Mouse (Mus musculus) midbrain, embryonic 14.5 days (tissue): Measurements from ENCODE around the gene Glis1. TPM values are rescaled to one million over a fixed set of nuclear protein-coding genes. Genes with fewer than 3 reads are reported as not detected.

ENCODE experiments used
- ATAC-seq: fragments of 200-750 bp; cut with Nextera tagmentation; 2 replicates; pipeline ENCODE4 v1.8.0; 2017; ENCODE audit warnings: moderate number of reproducible peaks, moderate library complexity; ENCODE audit not compliant: low FRiP score, low TSS enrichment
- DNase-seq: peaks from one replicate; pipeline ENCODE4 v3.0.0-alpha.2; 2015
- H3K27ac ChIP-seq: fragments of 300-500 bp; sonication (generic); replicated peaks from 2 replicates; pipeline ENCODE4 v1.5.1; 2014; ENCODE audit warnings: mild to moderate bottlenecking, low read depth, low read length, moderate library complexity
- H3K27me3 ChIP-seq: fragments of 300-500 bp; sonication (generic); 2 replicates; pipeline ENCODE4 v1.6.1; 2014; ENCODE audit warnings: low read length, control low read depth, mixed read lengths; ENCODE audit not compliant: control insufficient read depth, insufficient read depth
- H3K36me3 ChIP-seq: fragments of 300-500 bp; sonication (generic); 2 replicates; pipeline ENCODE4 v1.6.1; 2014; ENCODE audit warnings: low read length, control low read depth; ENCODE audit not compliant: control insufficient read depth, insufficient read depth
- H3K4me1 ChIP-seq: fragments of 300-500 bp; sonication (generic); 2 replicates; pipeline ENCODE4 v1.6.1; 2014; ENCODE audit warnings: mild to moderate bottlenecking, antibody characterized with exemption, low read length, control low read depth; ENCODE audit not compliant: control insufficient read depth, insufficient read depth
- H3K4me2 ChIP-seq: fragments of 300-500 bp; sonication (generic); 2 replicates; pipeline ENCODE4 v1.6.1; 2014; ENCODE audit warnings: mild to moderate bottlenecking, low read length, moderate library complexity
- H3K4me3 ChIP-seq: fragments of 300-500 bp; sonication (generic); replicated peaks from 2 replicates; pipeline ENCODE4 v1.5.1; 2014; ENCODE audit warnings: low read depth, low read length
- H3K9ac ChIP-seq: fragments of 300-500 bp; sonication (generic); replicated peaks from 2 replicates; pipeline ENCODE4 v1.6.1; 2014; ENCODE audit warnings: mild to moderate bottlenecking, low read length, moderate library complexity
- H3K9me3 ChIP-seq: fragments of 300-500 bp; sonication (generic); 2 replicates; pipeline ENCODE4 v1.6.1; 2016; ENCODE audit warnings: low read length, control low read depth, mixed read lengths; ENCODE audit not compliant: control insufficient read depth
- WGBS: fragments of 180-500 bp; shearing (Covaris S2); extraction: QIAGEN DNeasy Blood & Tissue Kit; methylation state at CpG from one replicate; pipeline ENCODE4 v1.1.7; 2014; 5-methylcytosine and 5-hydroxymethylcytosine counted together
- polyA plus RNA-seq: library from polyadenylated mRNA; unstranded; fragments of >200 nt; fragmentation: Nextera tagmentation; extraction: Ambion mirVana; gene quantifications from 2 replicates; pipeline ENCODE4 v1.2.1, GENCODE M21; 2014

Glis1 gene
- polyA plus RNA-seq, 1 experiment from 2014 or later, result 1.6 TPM

DNA sequence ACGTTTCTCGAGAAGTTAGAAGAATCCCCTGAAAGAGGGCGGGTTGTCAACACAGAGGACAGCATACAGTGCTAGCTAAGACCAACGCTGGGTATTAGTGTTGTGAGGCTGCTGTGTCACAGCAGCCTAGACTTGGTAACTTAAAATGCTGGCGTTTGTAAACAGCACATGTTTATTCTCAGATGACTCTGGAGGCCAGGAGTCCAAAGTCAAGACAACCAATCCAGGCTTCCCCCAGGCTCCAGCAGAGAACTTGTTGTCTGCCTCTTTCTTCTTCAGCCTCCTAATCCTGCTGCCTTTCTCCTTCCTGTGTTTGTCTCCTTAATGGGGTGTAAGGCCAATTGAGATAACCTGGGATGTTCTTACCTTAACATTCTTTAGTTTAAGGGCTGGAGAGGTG lies 110.5 kb downstream of the Glis1 start:
- no peak overlapping the region for H3K4me2 ChIP-seq
- no peak for ATAC-seq
- H3K9me3 ChIP-seq, result no peaks in the 10 kb centered on the region
- no peaks in the 10 kb centered on the region for H3K4me1 ChIP-seq
- no peak for DNase-seq
- no peaks in the 10 kb centered on the region for H3K27me3 ChIP-seq
- WGBS, result 83% methylated on average over 5 of the region's 5 CpGs
- no peak overlapping the region for H3K4me3 ChIP-seq
- no peak overlapping the region for H3K27ac ChIP-seq
- no peak overlapping the region for H3K9ac ChIP-seq
- no peaks in the 10 kb centered on the region for H3K36me3 ChIP-seq

DNA sequence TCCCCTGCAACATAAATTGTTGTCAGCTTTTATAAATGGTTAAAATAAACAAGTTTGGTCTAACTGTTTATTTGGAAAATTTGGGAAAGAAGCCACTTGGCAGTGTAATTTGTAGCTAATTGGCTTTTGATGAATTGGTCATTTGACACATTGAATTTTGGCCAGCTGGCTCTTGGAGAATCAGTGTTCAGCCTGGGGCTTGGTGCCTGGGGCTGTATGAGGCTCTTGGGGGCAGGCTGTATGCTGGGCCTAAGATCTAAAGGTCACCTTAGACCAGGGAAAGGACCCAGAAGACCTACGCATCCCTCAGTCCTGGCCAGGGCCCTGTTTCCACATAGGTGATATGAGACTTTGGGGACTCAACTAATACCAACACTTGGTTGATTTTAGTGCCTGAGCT lies 111.3 kb downstream of the Glis1 start:
- Histone ChIP-seq H3K9me3 (no peaks in the 10 kb centered on the region), H3K9ac (no peak overlapping the region), H3K27me3 (no peaks in the 10 kb centered on the region), H3K4me2 (no peak overlapping the region), H3K4me1 (no peaks in the 10 kb centered on the region), H3K36me3 (no peaks in the 10 kb centered on the region), H3K27ac (no peak overlapping the region), H3K4me3 (no peak overlapping the region)
- ATAC-seq, result no peak
- no peak for DNase-seq
- WGBS, result 90% methylated on average over 1 of the region's 1 CpGs

DNA sequence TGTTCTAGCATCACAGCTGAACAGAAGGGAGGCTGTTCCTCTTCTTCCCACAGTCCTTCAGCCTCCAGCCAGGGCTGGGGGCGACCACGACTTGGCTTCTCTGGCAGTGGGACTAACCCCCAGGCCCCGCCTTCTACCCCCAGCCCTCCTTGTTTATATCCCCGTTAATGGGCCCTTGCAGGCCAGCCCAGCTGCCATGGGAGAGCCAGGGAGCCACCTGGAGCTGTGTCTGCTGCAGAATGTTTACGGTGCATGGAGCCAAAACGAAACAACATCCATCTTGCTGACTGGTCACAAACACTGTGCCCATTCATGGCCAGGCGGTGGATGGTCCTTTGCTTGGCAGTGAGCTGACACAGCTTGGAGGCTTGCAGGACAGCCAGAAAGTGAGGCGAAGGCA lies 112.1 kb downstream of the Glis1 start:
- Histone ChIP-seq H3K4me3 (no peak overlapping the region), H3K27me3 (no peaks in the 10 kb centered on the region), H3K4me1 (no peaks in the 10 kb centered on the region), H3K36me3 (no peaks in the 10 kb centered on the region), H3K27ac (no peak overlapping the region), H3K4me2 (no peak overlapping the region), H3K9ac (no peak overlapping the region), H3K9me3 (no peaks in the 10 kb centered on the region)
- DNase-seq (no peak), ATAC-seq (no peak)
- 73% methylated on average over 8 of the region's 8 CpGs for WGBS

DNA sequence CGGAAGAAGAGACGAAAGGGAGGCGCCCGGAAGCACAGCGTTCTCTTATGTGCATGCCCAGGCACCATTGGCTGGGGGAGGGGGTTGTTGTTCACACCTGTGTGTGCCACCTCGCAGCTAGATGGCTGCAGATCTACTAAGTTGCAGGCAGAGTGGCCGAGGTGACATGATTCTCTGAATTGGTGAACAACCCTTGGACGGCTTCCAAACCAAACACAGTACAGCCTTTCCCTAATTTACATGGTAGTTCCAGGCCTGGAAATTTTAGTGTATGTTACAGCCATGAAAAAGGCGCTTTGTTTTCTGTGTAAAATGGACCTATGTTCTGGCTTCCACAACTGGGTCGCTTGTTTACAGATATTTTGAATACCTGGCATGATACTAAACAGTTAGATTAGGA lies 115.7 kb downstream of the Glis1 start:
- Histone ChIP-seq H3K27me3 (no peaks in the 10 kb centered on the region), H3K4me1 (no peaks in the 10 kb centered on the region), H3K4me2 (no peak overlapping the region), H3K4me3 (no peak overlapping the region), H3K9ac (no peak overlapping the region), H3K27ac (no peak overlapping the region), H3K36me3 (no peaks in the 10 kb centered on the region), H3K9me3 (no peaks in the 10 kb centered on the region)
- 89% methylated on average over 10 of the region's 10 CpGs for WGBS
- no peak for DNase-seq
- ATAC-seq, result no peak

DNA sequence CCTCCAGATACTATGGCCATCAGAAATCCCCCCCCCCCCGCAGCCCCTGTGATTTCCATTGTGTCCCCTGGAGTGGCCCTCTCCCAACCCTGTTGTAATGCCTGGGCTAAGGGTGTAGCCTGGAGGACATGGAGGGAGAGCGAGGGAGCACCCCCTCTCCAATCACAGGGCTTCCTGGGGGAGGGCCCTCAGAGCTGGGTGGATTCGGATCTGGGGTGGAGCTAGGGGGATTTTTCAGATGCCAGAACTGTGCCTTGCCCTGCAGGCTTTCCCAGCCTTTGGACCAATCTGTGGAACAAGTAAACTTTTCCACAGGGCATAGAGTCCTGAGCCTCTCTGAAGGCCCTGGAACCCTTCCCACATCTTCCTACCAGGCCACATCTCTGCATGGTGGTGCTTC lies 116.2 kb downstream of the Glis1 start:
- Histone ChIP-seq H3K4me2 (no peak overlapping the region), H3K36me3 (no peaks in the 10 kb centered on the region), H3K4me3 (no peak overlapping the region), H3K4me1 (no peaks in the 10 kb centered on the region), H3K27me3 (no peaks in the 10 kb centered on the region), H3K9me3 (no peaks in the 10 kb centered on the region), H3K9ac (no peak overlapping the region), H3K27ac (no peak overlapping the region)
- DNase-seq, result no peak
- WGBS, result 89% methylated on average over 3 of the region's 3 CpGs
- ATAC-seq, result no peak

DNA sequence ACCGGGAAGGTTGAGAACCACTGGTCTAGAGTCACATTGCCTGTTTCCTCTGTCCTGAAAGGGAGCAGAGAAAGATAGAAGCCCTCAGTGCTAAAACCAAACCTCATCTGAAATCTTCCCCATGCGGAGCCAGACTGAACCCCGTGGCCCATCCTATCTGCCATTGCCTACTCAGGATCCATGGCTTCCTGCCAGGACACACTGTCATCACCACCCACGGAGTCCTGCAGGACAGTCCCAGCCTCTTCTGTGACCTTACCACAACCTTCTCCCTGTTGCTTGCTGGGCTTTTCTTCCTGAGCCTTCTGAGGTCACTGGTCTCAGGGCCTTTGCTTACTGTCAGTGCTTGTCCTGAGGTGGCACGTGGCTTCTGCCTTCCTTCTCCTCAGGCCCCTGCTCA lies 118.3 kb downstream of the Glis1 start:
- H3K4me1 ChIP-seq, result no peaks in the 10 kb centered on the region
- 85% methylated on average over 5 of the region's 5 CpGs for WGBS
- no peaks in the 10 kb centered on the region for H3K36me3 ChIP-seq
- H3K27me3 ChIP-seq, result no peaks in the 10 kb centered on the region
- no peak overlapping the region for H3K4me2 ChIP-seq
- no peak overlapping the region for H3K9ac ChIP-seq
- no peak for DNase-seq
- no peak overlapping the region for H3K4me3 ChIP-seq
- H3K9me3 ChIP-seq, result no peaks in the 10 kb centered on the region
- no peak for ATAC-seq
- no peak overlapping the region for H3K27ac ChIP-seq

DNA sequence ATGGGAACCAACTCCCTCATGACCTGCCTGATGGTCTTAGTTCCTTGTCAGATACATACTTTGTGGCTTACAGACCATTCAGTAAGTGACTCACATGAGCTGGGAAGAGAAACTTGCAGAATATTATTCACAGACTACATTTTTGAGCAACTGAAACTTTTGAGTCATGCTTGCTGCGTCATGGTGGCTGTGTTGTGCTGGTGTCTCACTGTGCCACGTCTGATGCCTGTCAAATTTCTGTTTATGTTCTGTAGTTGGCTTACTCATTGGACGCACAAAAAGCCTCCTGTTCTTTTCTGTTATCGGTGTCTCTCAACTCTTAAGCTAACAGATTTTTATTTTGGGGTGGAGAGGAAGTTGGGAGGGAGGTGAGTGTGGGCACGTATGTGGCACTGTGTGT lies 119.4 kb downstream of the Glis1 start:
- no peaks in the 10 kb centered on the region for H3K9me3 ChIP-seq
- no peak overlapping the region for H3K4me3 ChIP-seq
- no peaks in the 10 kb centered on the region for H3K27me3 ChIP-seq
- 83% methylated on average over 5 of the region's 5 CpGs for WGBS
- no peaks in the 10 kb centered on the region for H3K4me1 ChIP-seq
- no peak overlapping the region for H3K4me2 ChIP-seq
- DNase-seq (no peak), ATAC-seq (no peak)
- H3K9ac ChIP-seq, result no peak overlapping the region
- H3K36me3 ChIP-seq, result no peaks in the 10 kb centered on the region
- H3K27ac ChIP-seq, result no peak overlapping the region

DNA sequence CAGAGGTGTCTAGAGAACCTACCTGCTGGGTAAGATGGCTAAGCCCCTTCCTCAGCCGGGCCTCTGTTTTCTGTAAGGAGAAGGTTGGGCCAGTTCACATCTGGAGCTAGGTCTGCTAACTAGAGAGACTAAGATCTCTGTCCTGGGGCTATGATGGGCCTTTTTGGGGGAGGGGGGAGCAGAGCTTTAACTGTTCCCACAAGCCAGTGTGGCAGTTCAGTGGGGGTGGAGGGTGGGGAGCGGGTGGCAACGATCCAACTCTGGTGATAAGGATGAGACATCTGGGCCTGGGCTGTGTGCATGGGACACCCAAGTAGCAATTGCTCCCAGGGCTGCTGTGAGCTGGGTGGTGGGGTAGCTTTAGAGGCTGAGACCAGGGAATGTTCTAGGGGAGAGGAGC lies 124.4 kb downstream of the Glis1 start:
- Histone ChIP-seq H3K27me3 (no peaks in the 10 kb centered on the region), H3K36me3 (no peaks in the 10 kb centered on the region), H3K4me3 (no peak overlapping the region), H3K9ac (no peak overlapping the region), H3K4me2 (no peak overlapping the region), H3K27ac (no peak overlapping the region), H3K9me3 (no peaks in the 10 kb centered on the region), H3K4me1 (no peaks in the 10 kb centered on the region)
- 81% methylated on average over 3 of the region's 3 CpGs for WGBS
- no peak for ATAC-seq
- no peak for DNase-seq

DNA sequence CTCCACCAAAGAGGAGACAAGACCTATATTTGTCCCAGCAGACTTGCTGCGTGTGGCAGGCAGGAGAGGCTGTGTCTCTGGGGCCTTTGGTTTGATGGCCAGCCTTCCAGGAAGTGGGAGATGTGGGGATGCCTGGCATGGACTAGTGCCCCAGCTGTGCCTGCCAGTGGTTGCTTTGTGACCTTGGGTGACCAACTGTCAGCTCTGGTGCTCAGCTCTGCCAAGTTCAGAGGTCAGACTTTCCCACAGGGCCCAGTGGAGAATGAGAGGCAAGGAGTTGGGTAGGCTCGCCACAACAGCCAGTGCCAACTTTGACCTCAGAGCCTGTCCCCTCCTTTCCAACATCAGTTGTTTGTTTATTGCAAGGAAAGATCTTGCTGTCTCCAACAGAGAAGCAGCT lies 126.7 kb downstream of the Glis1 start:
- H3K27ac ChIP-seq, result no peak overlapping the region
- no peaks in the 10 kb centered on the region for H3K36me3 ChIP-seq
- ATAC-seq (no peak), DNase-seq (no peak)
- H3K9ac ChIP-seq, result no peak overlapping the region
- no peaks in the 10 kb centered on the region for H3K4me1 ChIP-seq
- no peaks in the 10 kb centered on the region for H3K27me3 ChIP-seq
- H3K4me3 ChIP-seq, result no peak overlapping the region
- H3K9me3 ChIP-seq, result no peaks in the 10 kb centered on the region
- H3K4me2 ChIP-seq, result no peak overlapping the region
- WGBS, result 90% methylated on average over 2 of the region's 2 CpGs
